Mouse (Mus musculus) MEL (cell line): ENCODE data around the gene Ramp2. TPM values are rescaled to one million over a fixed set of nuclear protein-coding genes. Genes with fewer than 3 reads are reported as not detected.
A peak's percentile ranks its signal among the peaks of the same experiment; 100 is the strongest.

Experiments used
- DNase-seq: peaks from one replicate; pipeline ENCODE4 v3.0.0; 2011; ENCODE audit warnings: low read depth, low spot score
- H3K27ac ChIP-seq: 2 replicates; pipeline ENCODE4 v1.5.1; 2012; ENCODE audit warnings: low read depth, mild to moderate bottlenecking, control low read depth, low read length, moderate library complexity; ENCODE audit not compliant: control insufficient read depth
- H3K27me3 ChIP-seq, 2 experiments: fragments of 150-350 bp in 1 of 2; sonication (generic) in 1 of 2; 2 replicates each; pipeline ENCODE4 v1.6.1; 2012; ENCODE audit warnings: low read length in 2 of 2, mild to moderate bottlenecking in 2 of 2, improper control_type of control experiment in 1 of 2, moderate library complexity in 1 of 2; ENCODE audit not compliant: insufficient read depth in 2 of 2, control insufficient read depth in 1 of 2
- H3K36me3 ChIP-seq, 2 experiments: 2 replicates each; pipeline ENCODE4 v1.6.1; 2012 to 2014; ENCODE audit warnings: low read length in 2 of 2, improper control_type of control experiment in 1 of 2, inconsistent platforms in 1 of 2, mild to moderate bottlenecking in 1 of 2; ENCODE audit not compliant: insufficient read depth in 2 of 2, control insufficient read depth in 1 of 2
- H3K4me1 ChIP-seq, 2 experiments: fragments of 150-350 bp in 1 of 2; sonication (generic) in 1 of 2; 2 replicates each; pipeline ENCODE4 v1.6.1; 2012; ENCODE audit warnings: low read length in 2 of 2, improper control_type of control experiment in 1 of 2, mild to moderate bottlenecking in 1 of 2; ENCODE audit not compliant: insufficient read depth in 2 of 2, control insufficient read depth in 1 of 2
- H3K4me3 ChIP-seq, 2 experiments: fragments of 150-350 bp in 1 of 2; sonication (generic) in 1 of 2; 2 replicates each; pipeline ENCODE4 v1.5.1; 2012; ENCODE audit warnings: low read depth in 2 of 2, low read length in 2 of 2, mild to moderate bottlenecking in 2 of 2, moderate library complexity in 2 of 2, control low read depth in 1 of 2, improper control_type of control experiment in 1 of 2; ENCODE audit not compliant: control insufficient read depth in 1 of 2, insufficient read depth in 1 of 2
- H3K79me2 ChIP-seq: 2 replicates; pipeline ENCODE4 v1.6.1; 2012; ENCODE audit warnings: mild to moderate bottlenecking, low read length, moderate library complexity; ENCODE audit not compliant: control insufficient read depth, poor library complexity, insufficient read depth
- H3K9ac ChIP-seq: 2 replicates; pipeline ENCODE4 v1.6.1; 2012; ENCODE audit warnings: low read depth, mild to moderate bottlenecking, control low read depth, low read length, moderate library complexity; ENCODE audit not compliant: control insufficient read depth, poor library complexity, severe bottlenecking
- H3K9me3 ChIP-seq: fragments of 150-350 bp; sonication (generic); replicated peaks from 2 replicates; pipeline ENCODE4 v1.6.1; 2012; ENCODE audit warnings: mild to moderate bottlenecking, low read length, improper control_type of control experiment, moderate library complexity; ENCODE audit not compliant: insufficient read depth
- BHLHE40 ChIP-seq: IDR thresholded peaks from 2 replicates; pipeline ENCODE4 v1.6.1; 2012; ENCODE audit warnings: low read depth, mild to moderate bottlenecking, inconsistent platforms, low read length, improper control_type of control experiment, borderline replicate concordance
- CHD1 ChIP-seq: IDR thresholded peaks from 2 replicates; pipeline ENCODE4 v1.6.1; 2012; ENCODE audit warnings: low read depth, mild to moderate bottlenecking, inconsistent platforms, low read length, improper control_type of control experiment
- CHD2 ChIP-seq: IDR thresholded peaks from 2 replicates; pipeline ENCODE4 v1.6.1; 2011; ENCODE audit warnings: low read length, improper control_type of control experiment
- E2F4 ChIP-seq: IDR thresholded peaks from 2 replicates; pipeline ENCODE4 v1.6.1; 2011; ENCODE audit warnings: low read depth, low read length, improper control_type of control experiment, borderline replicate concordance
- ELF1 ChIP-seq: IDR thresholded peaks from 2 replicates; pipeline ENCODE4 v1.6.1; 2014; ENCODE audit warnings: low read depth, mild to moderate bottlenecking, inconsistent platforms, low read length, improper control_type of control experiment, moderate library complexity
- EP300 ChIP-seq, 2 experiments: IDR thresholded peaks; 2 replicates each; pipeline ENCODE4 v1.6.1; 2011; ENCODE audit warnings: improper control_type of control experiment in 2 of 2, low read length in 2 of 2, low read depth in 1 of 2, mild to moderate bottlenecking in 1 of 2
- GABPA ChIP-seq: IDR thresholded peaks from 2 replicates; pipeline ENCODE4 v1.6.1; 2012; ENCODE audit warnings: low read depth, mild to moderate bottlenecking, inconsistent platforms, low read length, improper control_type of control experiment, moderate library complexity
- GATA1 ChIP-seq: IDR thresholded peaks from 2 replicates; pipeline ENCODE4 v1.6.1; 2011; ENCODE audit warnings: low read depth, low read length, improper control_type of control experiment
- HCFC1 ChIP-seq: IDR thresholded peaks from 2 replicates; pipeline ENCODE4 v1.6.1; 2012; ENCODE audit warnings: low read depth, mild to moderate bottlenecking, inconsistent platforms, low read length, improper control_type of control experiment, moderate library complexity
- JUND ChIP-seq: IDR thresholded peaks from 2 replicates; pipeline ENCODE4 v1.6.1; 2011; ENCODE audit warnings: low read depth, mild to moderate bottlenecking, improper control_type of control experiment, low read length
- KAT2A ChIP-seq: conservative IDR thresholded peaks from 2 replicates; pipeline ENCODE4 v1.6.1; 2012; ENCODE audit warnings: low read depth, low read length, improper control_type of control experiment, inconsistent platforms
- MAFK ChIP-seq: IDR thresholded peaks from 2 replicates; pipeline ENCODE4 v1.6.1; 2011; ENCODE audit warnings: low read depth, mild to moderate bottlenecking, low read length, improper control_type of control experiment, borderline replicate concordance
- MAX ChIP-seq: IDR thresholded peaks from 2 replicates; pipeline ENCODE4 v1.6.1; 2011; ENCODE audit warnings: low read length, improper control_type of control experiment
- MXI1 ChIP-seq: IDR thresholded peaks from 2 replicates; pipeline ENCODE4 v1.6.1; 2011; ENCODE audit warnings: mild to moderate bottlenecking, low read depth, low read length, improper control_type of control experiment
- MYB ChIP-seq: IDR thresholded peaks from 2 replicates; pipeline ENCODE4 v1.6.1; 2011; ENCODE audit warnings: mild to moderate bottlenecking, low read depth, low read length, improper control_type of control experiment
- NELFE ChIP-seq: IDR thresholded peaks from 2 replicates; pipeline ENCODE4 v1.6.1; 2011; ENCODE audit warnings: low read depth, low read length, improper control_type of control experiment
- POLR2A ChIP-seq, 2 experiments: IDR thresholded peaks; 2 replicates each; pipeline ENCODE4 v1.6.1; 2011 to 2012; ENCODE audit warnings: low read length in 2 of 2, mild to moderate bottlenecking in 2 of 2, control low read depth in 1 of 2, improper control_type of control experiment in 1 of 2, low read depth in 1 of 2, moderate library complexity in 1 of 2; ENCODE audit not compliant: control insufficient read depth in 1 of 2, insufficient read depth in 1 of 2, poor library complexity in 1 of 2
- POLR2AphosphoS2 ChIP-seq: IDR thresholded peaks from 2 replicates; pipeline ENCODE4 v1.6.1; 2011; ENCODE audit warnings: low read length, improper control_type of control experiment
- RCOR1 ChIP-seq: IDR thresholded peaks from 2 replicates; pipeline ENCODE4 v1.6.1; 2012; ENCODE audit warnings: low read depth, mild to moderate bottlenecking, inconsistent platforms, low read length, improper control_type of control experiment
- SIN3A ChIP-seq: IDR thresholded peaks from 2 replicates; pipeline ENCODE4 v1.6.1; 2012; ENCODE audit warnings: low read length, improper control_type of control experiment, inconsistent platforms
- SMC3 ChIP-seq: IDR thresholded peaks from 2 replicates; pipeline ENCODE4 v1.6.1; 2011; ENCODE audit warnings: low read depth, low read length, improper control_type of control experiment
- TBP ChIP-seq: IDR thresholded peaks from 2 replicates; pipeline ENCODE4 v1.8.0; 2011; ENCODE audit warnings: low read depth, low read length, improper control_type of control experiment
- ZKSCAN1 ChIP-seq: IDR thresholded peaks from 2 replicates; pipeline ENCODE4 v1.6.1; 2012; ENCODE audit warnings: low read depth, mild to moderate bottlenecking, inconsistent platforms, low read length, improper control_type of control experiment, moderate library complexity
- ZMIZ1 ChIP-seq: IDR thresholded peaks from 2 replicates; pipeline ENCODE4 v1.6.1; 2012; ENCODE audit warnings: low read depth, mild to moderate bottlenecking, inconsistent platforms, low read length, improper control_type of control experiment, moderate library complexity
- ZNF384 ChIP-seq: IDR thresholded peaks from 2 replicates; pipeline ENCODE4 v1.6.1; 2012; ENCODE audit warnings: low read depth, mild to moderate bottlenecking, inconsistent platforms, low read length, improper control_type of control experiment
- polyA plus RNA-seq, 2 experiments: library from polyadenylated mRNA; stranded (reverse) in 1 of 2; unstranded in 1 of 2; fragments of >175 nt in 1 of 2; fragments of >200 nt in 1 of 2; gene quantifications; 2 replicates each; pipeline versions ENCODE4 v1.2.1 to v1.2.4; 2012; ENCODE audit warnings: low replicate concordance in 2 of 2, low read depth in 1 of 2; ENCODE audit not compliant: insufficient read length in 2 of 2, insufficient read depth in 1 of 2, missing spikeins in 1 of 2
- total RNA-seq: library from RNA; depleted of rRNA; stranded (reverse); fragments of 300-350 nt; gene quantifications from 2 replicates; pipeline ENCODE4 v1.2.3, GENCODE M21; 2012

Ramp2 gene
- total and polyA plus RNA-seq, 3 experiments = 0.12 TPM; not detected in 2

DNA sequence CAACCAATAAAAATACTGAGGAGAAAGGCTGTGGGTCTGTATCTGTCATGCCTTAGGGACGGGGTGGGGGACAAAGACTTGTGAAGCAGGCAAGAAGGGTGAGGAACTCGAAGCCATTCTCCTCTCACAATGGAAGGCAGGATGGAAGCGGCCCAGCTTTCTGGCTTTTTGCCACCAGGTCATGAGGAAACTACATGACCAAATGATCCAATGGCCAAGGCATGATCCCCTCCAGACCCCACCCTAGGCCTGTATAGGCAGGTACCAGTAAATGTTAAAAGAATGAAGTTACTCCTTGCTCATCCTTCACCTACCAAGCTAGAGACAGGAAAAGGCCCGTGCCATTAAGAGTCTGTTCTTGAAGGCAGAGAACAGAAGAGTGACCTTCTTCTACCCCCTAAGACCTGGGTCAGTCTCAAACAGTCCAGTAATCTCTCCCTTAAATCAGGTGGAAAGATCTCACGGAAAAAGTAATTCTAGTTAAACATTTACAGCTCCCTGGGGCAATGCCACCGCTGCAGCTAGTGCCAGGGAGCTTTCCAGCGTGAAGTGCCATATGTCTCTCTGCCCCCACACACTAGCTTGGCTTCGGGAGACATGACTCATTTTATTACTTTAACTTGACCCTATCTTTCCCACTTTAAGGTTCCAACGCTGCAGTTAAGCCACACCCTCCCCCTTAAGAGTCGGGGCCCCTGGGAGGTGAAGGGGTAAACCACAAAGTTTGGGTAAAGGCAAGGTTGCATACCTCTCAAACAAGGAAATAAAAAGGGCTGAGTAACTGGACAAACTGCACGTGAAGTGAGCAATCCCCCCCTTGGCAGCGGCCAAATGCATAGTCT lies 31.8 kb downstream of the Ramp2 start:
- Histone ChIP-seq H3K9ac (peak overlapping the region; percentile 79), H3K27ac (peak overlapping the region; percentile 69), H3K36me3 (peaks cover 0 to 13% of the 10 kb centered on the region in 2 experiments; a peak in 2 of 4 replicates), H3K4me1 (peaks cover 0 to 18% of the 10 kb centered on the region in 2 experiments; a peak in 3 of 4 replicates), H3K9me3 (no peaks in the 10 kb centered on the region), H3K27me3 (no peaks in the 10 kb centered on the region), H3K4me3 (peak overlapping the region; percentile 76 to 80), H3K79me2 (peaks cover 15% of the 10 kb centered on the region)
- TF ChIP-seq POLR2A (IDR thresholded peaks at IDR 0.05; ENCODE audit: control insufficient read depth in 1 of 2, insufficient read depth in 1 of 2, low read depth in 1 of 2, low read length in 2 of 2, poor library complexity in 1 of 2) (peak in 1 of 2 experiments; percentile 56; a peak in 3 of 4 replicates), BHLHE40 (peak; percentile 46; the same call in 1 of the 2 replicates), MAX (0 out of 2 replicates have a peak, but pooled peaks have one; percentile 10), SMC3 (no peak), GABPA (no peak), MXI1 (0 out of 2 replicates have a peak, but pooled peaks have one; percentile 0), NELFE (peak; percentile 35; the same call in 1 of the 2 replicates), GATA1 (0 out of 2 replicates have a peak, but pooled peaks have one; percentile 6), HCFC1 (no peak), TBP (peak; percentile 76), EP300 (IDR thresholded peaks at IDR 0.05; ENCODE audit: low read depth in 1 of 2, low read length in 2 of 2) (peak; percentile 45 to 51; a peak in 3 of 4 replicates), ZMIZ1 (no peak), POLR2AphosphoS2 (no peak)
- peak; percentile 78 for DNase-seq

- peaks cover 0 to 18% of the 10 kb centered on the region in 2 experiments; a peak in 3 of 4 replicates for H3K4me1 ChIP-seq
- peak within 1 kb of the TSS; percentile 79 for H3K9ac ChIP-seq
- peaks cover 0 to 13% of the 10 kb centered on the region in 2 experiments; a peak in 2 of 4 replicates for H3K36me3 ChIP-seq
- peak within 1 kb of the TSS; percentile 76 to 80 for H3K4me3 ChIP-seq
- H3K79me2 ChIP-seq = peaks cover 15% of the 10 kb centered on the region
- no peaks in the 10 kb centered on the region for H3K9me3 ChIP-seq
- DNase-seq = peak; percentile 98
- H3K27me3 ChIP-seq = no peaks in the 10 kb centered on the region
- peak within 1 kb of the TSS; percentile 69 for H3K27ac ChIP-seq
- TF ChIP-seq ZMIZ1 = no peak; the same call in 1 of the 2 replicates
- TF ChIP-seq ELF1 = peak; percentile 96
- TF ChIP-seq SMC3 = no peak
- peak; percentile 87 for TF ChIP-seq KAT2A
- no peak for TF ChIP-seq MAFK
- TF ChIP-seq ZNF384 = no peak
- peak; percentile 88 for TF ChIP-seq TBP
- no peak for TF ChIP-seq ZKSCAN1
- TF ChIP-seq GATA1 = no peak
- peak; percentile 81 for TF ChIP-seq MYB
- TF ChIP-seq SIN3A = peak; percentile 88; the same call in 1 of the 2 replicates
- no peak for TF ChIP-seq EP300 (IDR thresholded peaks at IDR 0.05; ENCODE audit: low read depth in 1 of 2, low read length in 2 of 2)
- no peak for TF ChIP-seq JUND
- peak; percentile 74 for TF ChIP-seq NELFE
- TF ChIP-seq RCOR1 = no peak
- no peak for TF ChIP-seq BHLHE40
- peak; percentile 74; the same call in 1 of the 2 replicates for TF ChIP-seq E2F4
- no peak for TF ChIP-seq CHD2
- peak; percentile 87; the same call in 1 of the 2 replicates for TF ChIP-seq CHD1
- TF ChIP-seq MAX = peak; percentile 98
- peak; percentile 85 for TF ChIP-seq POLR2AphosphoS2
Observed at GRCm38 (mm10) chr11:101278223-101279192, 32.7 kb downstream of the Ramp2 start, which contains the start of the genes Cntd1 and Coa3. Gene Cntd1 (plus strand): TSS chr11:101279012. Gene Coa3 (minus strand): TSS chr11:101279114.
